Comparison of ENCODE assay signal across 8 mouse cellular contexts in genomic region chr7:27674522-27675221, GRCm38 (mm10). TPM values are rescaled to one million over a fixed set of nuclear protein-coding genes. Genes with fewer than 3 reads are reported as not detected.
DNase-seq lines count a peak whose midpoint lies in the region; ATAC-seq and TF ChIP-seq lines count a peak whose summit lies in the region.

TSS of gene Map3k10 (minus strand) at chr7:27674598.

- DNase-seq in c-Kit-positive CD71-positive TER-119-positive erythroid progenitor cells, embryonic 14.5 days (ENCODE audit: low spot score) = peak; percentile 87
- peak; percentile 88 for DNase-seq in heart, postnatal 0 days (ENCODE audit: low spot score)
- DNase-seq in kidney, postnatal 4 days = peak; percentile 95 to 96

- peaks cover 41% of the 10 kb centered on the region for H3K36me3 ChIP-seq in E14TG2a.4 (ENCODE audit: insufficient read depth, low read length)
- H3K36me3 ChIP-seq in forebrain, embryonic 12.5 days (replicated peaks) = peaks cover 20% of the 10 kb centered on the region
- no peaks in the 10 kb centered on the region; the same call in none of the 2 replicates for H3K36me3 ChIP-seq in heart, postnatal 0 days (replicated peaks; ENCODE audit: control insufficient read depth, insufficient read depth, low read length)
- H3K36me3 ChIP-seq in liver, embryonic 16.5 days (ENCODE audit: control insufficient read depth, insufficient read depth) = no peaks in the 10 kb centered on the region
- peaks cover 17% of the 10 kb centered on the region for H3K36me3 ChIP-seq in neural tube, embryonic 13.5 days
- H3K36me3 ChIP-seq in testis, adult 2 months (ENCODE audit: control insufficient read depth, insufficient read depth, low read length) = no peaks in the 10 kb centered on the region

- peak within 1 kb of the TSS; percentile 96 for H3K9ac ChIP-seq in forebrain, embryonic 12.5 days
- peak within 1 kb of the TSS; percentile 69 for H3K9ac ChIP-seq in heart, postnatal 0 days (replicated peaks; ENCODE audit: low read depth, low read length)
- peak within 1 kb of the TSS; percentile 78 for H3K9ac ChIP-seq in liver, embryonic 16.5 days (ENCODE audit: low read depth, low read length)
- H3K9ac ChIP-seq in neural tube, embryonic 13.5 days = peak within 1 kb of the TSS; percentile 98

- peak; percentile 57 for TF ChIP-seq POLR2A in testis, adult 2 months (IDR thresholded peaks at IDR 0.05; ENCODE audit: control insufficient read depth, low read depth, low read length)

- TF ChIP-seq EP300 in heart, postnatal 0 days (IDR thresholded peaks at IDR 0.05; ENCODE audit: low read depth) = no peak

- H3K4me1 ChIP-seq in E14TG2a.4 (replicated peaks; ENCODE audit: low read depth, low read length) = peaks cover 35% of the 10 kb centered on the region
- peaks cover 41% of the 10 kb centered on the region for H3K4me1 ChIP-seq in forebrain, embryonic 12.5 days
- peaks cover 13% of the 10 kb centered on the region for H3K4me1 ChIP-seq in heart, postnatal 0 days (ENCODE audit: control insufficient read depth, insufficient read depth)
- peaks cover 17% of the 10 kb centered on the region for H3K4me1 ChIP-seq in liver, embryonic 16.5 days (ENCODE audit: control insufficient read depth, low read depth, low read length)
- H3K4me1 ChIP-seq in neural tube, embryonic 13.5 days (replicated peaks) = peaks cover 45% of the 10 kb centered on the region
- peaks cover 10% of the 10 kb centered on the region for H3K4me1 ChIP-seq in testis, adult 2 months (ENCODE audit: control insufficient read depth, insufficient read depth, low read length)

- H3K27me3 ChIP-seq in E14TG2a.4 (ENCODE audit: insufficient read depth, low read length) = peaks cover 15% of the 10 kb centered on the region
- no peaks in the 10 kb centered on the region for H3K27me3 ChIP-seq in forebrain, embryonic 12.5 days
- H3K27me3 ChIP-seq in heart, postnatal 0 days (ENCODE audit: control insufficient read depth, insufficient read depth, low read length) = no peaks in the 10 kb centered on the region
- peaks cover 9% of the 10 kb centered on the region for H3K27me3 ChIP-seq in liver, embryonic 16.5 days (ENCODE audit: control insufficient read depth, insufficient read depth, low read depth, low read length)
- no peaks in the 10 kb centered on the region for H3K27me3 ChIP-seq in neural tube, embryonic 13.5 days
- H3K27me3 ChIP-seq in testis, adult 2 months (ENCODE audit: control insufficient read depth, insufficient read depth, low read length) = no peaks in the 10 kb centered on the region

- no peaks in the 10 kb centered on the region for H3K9me3 ChIP-seq in E14TG2a.4 (ENCODE audit: low read length)
- H3K9me3 ChIP-seq in forebrain, embryonic 12.5 days = no peaks in the 10 kb centered on the region
- no peaks in the 10 kb centered on the region for H3K9me3 ChIP-seq in heart, postnatal 0 days (replicated peaks; ENCODE audit: control insufficient read depth, low read length)
- no peaks in the 10 kb centered on the region for H3K9me3 ChIP-seq in liver, embryonic 16.5 days (replicated peaks; ENCODE audit: control insufficient read depth, low read length)
- H3K9me3 ChIP-seq in neural tube, embryonic 13.5 days = no peaks in the 10 kb centered on the region

- ATAC-seq in forebrain, embryonic 12.5 days (ENCODE audit: low FRiP score) = peak; percentile 98
- peak; percentile 96 for ATAC-seq in heart, postnatal 0 days (ENCODE audit: insufficient read depth, low read depth)
- peak; percentile 95 for ATAC-seq in liver, embryonic 16.5 days (ENCODE audit: low read depth)
- peak; percentile 98 for ATAC-seq in neural tube, embryonic 13.5 days (ENCODE audit: low read depth)

- WGBS in forebrain, embryonic 12.5 days = under 1% methylated on average over 31 of the region's 31 CpGs
- under 1% methylated on average over 28 of the region's 31 CpGs for WGBS in heart, postnatal 0 days
- WGBS in liver, embryonic 16.5 days (ENCODE audit: insufficient replicate concordance) = under 1% methylated on average over 31 of the region's 31 CpGs
- WGBS in neural tube, embryonic 13.5 days = 0% methylated on average over 31 of the region's 31 CpGs

- peak within 1 kb of the TSS; percentile 90 for H3K4me3 ChIP-seq in E14TG2a.4 (replicated peaks; ENCODE audit: low read length)
- H3K4me3 ChIP-seq in forebrain, embryonic 12.5 days (replicated peaks) = peak within 1 kb of the TSS; percentile 92
- peak within 1 kb of the TSS; percentile 85 for H3K4me3 ChIP-seq in heart, postnatal 0 days (ENCODE audit: low read depth, low read length)
- peak within 1 kb of the TSS; percentile 85 for H3K4me3 ChIP-seq in liver, embryonic 16.5 days (ENCODE audit: low read depth, low read length)
- H3K4me3 ChIP-seq in neural tube, embryonic 13.5 days = peak within 1 kb of the TSS; percentile 88
- peak within 1 kb of the TSS; percentile 89 for H3K4me3 ChIP-seq in testis, adult 2 months (ENCODE audit: control insufficient read depth, low read depth, low read length)

- peak within 1 kb of the TSS; percentile 100 for H3K4me2 ChIP-seq in forebrain, embryonic 12.5 days
- peak within 1 kb of the TSS; percentile 100 for H3K4me2 ChIP-seq in heart, postnatal 0 days (ENCODE audit: low read depth, low read length)
- H3K4me2 ChIP-seq in liver, embryonic 16.5 days (ENCODE audit: low read depth, low read length) = peak within 1 kb of the TSS; percentile 99
- peak within 1 kb of the TSS; percentile 87 for H3K4me2 ChIP-seq in neural tube, embryonic 13.5 days

- peak within 1 kb of the TSS; percentile 90 for H3K27ac ChIP-seq in forebrain, embryonic 12.5 days
- peak within 1 kb of the TSS; percentile 73 for H3K27ac ChIP-seq in heart, postnatal 0 days (ENCODE audit: low read depth)
- H3K27ac ChIP-seq in liver, embryonic 16.5 days (ENCODE audit: low read length) = peak within 1 kb of the TSS; percentile 78
- peak within 1 kb of the TSS; percentile 91 for H3K27ac ChIP-seq in neural tube, embryonic 13.5 days (replicated peaks)
- peak within 1 kb of the TSS; percentile 90 for H3K27ac ChIP-seq in testis, adult 2 months (ENCODE audit: control insufficient read depth, insufficient read depth, low read depth, low read length)

- TF ChIP-seq CTCF in E14TG2a.4 (conservative IDR thresholded peaks at IDR 0.05; ENCODE audit: low read length) = no peak
- TF ChIP-seq CTCF in heart, postnatal 0 days (IDR thresholded peaks at IDR 0.05; ENCODE audit: low read depth) = no peak
- TF ChIP-seq CTCF in testis, adult 2 months (IDR thresholded peaks at IDR 0.05; ENCODE audit: control insufficient read depth, insufficient read depth, insufficient replicate concordance, low read depth, low read length) = no peak

RNA-seq across cellular contexts. Expression of gene Map3k10, which starts in this region (rescaled TPM):
- polyA plus RNA-seq in forebrain, embryonic 12.5 days (2016; fragmentation: Nextera tagmentation; extraction: Ambion mirVana) = 15.4 and 16.2 TPM in 2 replicates
- total RNA-seq in heart, postnatal 0 days (2014; rRNA removed; ENCODE audit: low replicate concordance) = 18.4 and 23.2 TPM in 2 replicates
- polyA plus RNA-seq in heart, postnatal 0 days (2015; fragmentation: Nextera tagmentation; extraction: Ambion mirVana) = 2.5 and 3.0 TPM in 2 replicates
- 1.1 and 1.4 TPM in 2 replicates for polyA plus RNA-seq in liver, embryonic 16.5 days (2015; fragmentation: Nextera tagmentation; extraction: Ambion mirVana)
- polyA plus RNA-seq in neural tube, embryonic 13.5 days (2015; fragmentation: Nextera tagmentation; extraction: Ambion mirVana) = 11.6 and 12.7 TPM in 2 replicates
- 26.6 and 33.7 TPM in 2 replicates for polyA plus RNA-seq in testis, adult 2 months (2012; rRNA removed)

Comparison
In these comparisons a context has a peak if more than half of its experiments do, and no peak if none do; other contexts are left out.
1. Peak in every context shown above with its lines: DNase-seq, ATAC-seq, H3K4me3 ChIP-seq and H3K27ac ChIP-seq.